Mouse (Mus musculus): ENCODE results near the gene Olfr160. TPM values are rescaled to one million over a fixed set of nuclear protein-coding genes. Genes with fewer than 3 reads are reported as not detected.

Gene Olfr160
- total RNA-seq (2021), result not detected
- long read RNA-seq, experiment 1, result 0 reads
- long read RNA-seq, experiment 2, result 0 reads

DNA sequence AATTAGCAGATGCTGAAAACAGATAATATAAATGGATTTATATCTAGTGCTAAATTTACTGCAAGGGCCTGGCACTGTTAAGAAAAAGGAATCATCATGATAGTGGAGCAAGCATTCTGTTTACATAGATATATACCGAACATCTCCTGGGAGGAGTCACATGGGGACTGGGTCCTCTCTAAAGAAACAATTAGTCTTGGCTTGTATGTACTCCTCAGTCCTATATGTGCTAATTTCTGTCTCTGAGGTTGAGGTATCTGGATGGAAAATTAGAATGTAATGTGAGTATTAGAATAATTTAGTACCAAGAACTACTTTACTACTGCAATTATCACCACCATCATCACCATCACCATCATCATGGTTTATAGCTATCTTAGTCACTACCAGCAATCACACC is at the start of gene Olfr160:
Gene Olfr160 (minus strand): TSS at position 101 of the 400 bp plus-strand sequence.
- no peak for DNase-seq
- intact Hi-C loops (cut with DNase I), result no loop called here

DNA sequence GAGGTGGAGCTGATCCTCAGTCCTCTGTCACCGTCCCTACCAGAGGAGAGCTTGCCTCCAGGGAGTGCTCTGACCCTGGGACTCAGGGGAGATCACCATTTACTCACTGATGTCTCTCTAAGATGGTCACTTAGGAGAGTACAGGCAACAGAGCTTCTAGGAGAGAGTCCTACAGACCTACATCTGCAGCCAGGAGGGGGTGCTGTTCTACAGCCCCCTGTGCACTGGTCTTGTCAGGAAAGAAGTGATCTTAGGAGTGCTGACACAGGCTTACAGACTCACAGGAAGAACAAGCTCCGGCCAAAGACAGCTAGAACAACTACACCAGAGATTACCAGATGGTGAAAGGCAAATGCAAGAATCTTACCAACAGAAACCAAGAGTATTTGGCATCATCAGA is 46.5 kb upstream of the Olfr160 start:
- DNase-seq, result no peak
- intact Hi-C loops (cut with DNase I), result no loop called here

DNA sequence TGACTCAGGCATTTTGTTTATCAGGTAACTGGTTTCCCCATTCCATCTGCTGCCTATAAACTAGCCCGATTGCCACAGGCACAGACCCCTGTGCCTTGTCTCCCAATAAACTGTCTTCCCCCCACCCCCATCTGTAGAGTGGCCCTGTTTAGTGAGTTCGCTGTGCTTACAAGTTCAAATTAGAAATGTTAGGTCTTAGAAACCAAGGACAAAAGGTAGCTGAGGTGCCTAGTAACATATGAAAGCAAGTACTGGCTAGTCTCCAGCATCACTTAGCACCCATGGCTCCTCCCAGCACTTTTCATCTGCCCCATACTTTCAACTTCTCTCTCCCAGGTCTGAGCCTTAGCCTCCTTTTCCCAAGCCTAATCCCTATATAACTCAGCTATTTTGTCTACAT is 45.7 kb upstream of the Olfr160 start:
- intact Hi-C loops (cut with DNase I), result no loop called here
- no peak for DNase-seq

DNA sequence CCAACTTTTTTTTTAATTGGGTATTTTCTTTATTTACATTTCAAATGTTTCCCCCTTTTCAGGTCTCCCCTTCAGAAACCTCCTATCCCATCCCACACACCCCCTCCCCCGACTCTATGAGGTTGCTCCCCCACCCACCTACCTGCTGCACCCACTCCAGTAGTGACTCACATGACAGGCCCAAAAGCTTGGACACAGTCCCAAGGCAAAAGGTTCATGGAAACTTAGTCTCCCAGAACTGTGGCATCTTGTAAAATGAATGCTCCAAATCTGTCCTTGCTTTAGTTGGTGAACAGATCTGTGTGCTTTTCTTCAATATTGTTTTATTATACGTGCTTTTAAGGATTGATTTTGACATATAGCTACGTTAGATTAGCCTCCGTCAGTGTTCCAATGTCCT is 36.0 kb upstream of the Olfr160 start:
- intact Hi-C loops (cut with DNase I), result no loop called here
- DNase-seq, result no peak

DNA sequence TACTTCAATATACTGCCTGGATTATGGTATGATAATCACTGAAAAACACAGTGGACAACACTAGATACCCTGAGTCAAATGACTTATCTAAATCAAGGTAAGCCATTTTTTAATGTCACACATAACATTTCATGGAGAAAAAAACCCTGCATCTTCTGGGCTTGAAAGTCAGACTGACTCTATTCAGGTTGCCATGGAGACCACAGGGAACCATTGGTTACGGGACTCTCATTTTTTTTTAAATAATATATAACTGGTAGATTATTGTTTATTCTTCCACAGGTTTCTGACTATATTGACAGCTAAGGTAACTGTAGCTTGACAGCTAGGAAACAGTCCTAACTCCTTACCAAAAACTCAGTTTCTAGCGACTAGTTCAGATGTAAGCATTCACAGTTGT is 35.4 kb upstream of the Olfr160 start:
- no peak for DNase-seq
- intact Hi-C loops (cut with DNase I), result no loop called here

DNA sequence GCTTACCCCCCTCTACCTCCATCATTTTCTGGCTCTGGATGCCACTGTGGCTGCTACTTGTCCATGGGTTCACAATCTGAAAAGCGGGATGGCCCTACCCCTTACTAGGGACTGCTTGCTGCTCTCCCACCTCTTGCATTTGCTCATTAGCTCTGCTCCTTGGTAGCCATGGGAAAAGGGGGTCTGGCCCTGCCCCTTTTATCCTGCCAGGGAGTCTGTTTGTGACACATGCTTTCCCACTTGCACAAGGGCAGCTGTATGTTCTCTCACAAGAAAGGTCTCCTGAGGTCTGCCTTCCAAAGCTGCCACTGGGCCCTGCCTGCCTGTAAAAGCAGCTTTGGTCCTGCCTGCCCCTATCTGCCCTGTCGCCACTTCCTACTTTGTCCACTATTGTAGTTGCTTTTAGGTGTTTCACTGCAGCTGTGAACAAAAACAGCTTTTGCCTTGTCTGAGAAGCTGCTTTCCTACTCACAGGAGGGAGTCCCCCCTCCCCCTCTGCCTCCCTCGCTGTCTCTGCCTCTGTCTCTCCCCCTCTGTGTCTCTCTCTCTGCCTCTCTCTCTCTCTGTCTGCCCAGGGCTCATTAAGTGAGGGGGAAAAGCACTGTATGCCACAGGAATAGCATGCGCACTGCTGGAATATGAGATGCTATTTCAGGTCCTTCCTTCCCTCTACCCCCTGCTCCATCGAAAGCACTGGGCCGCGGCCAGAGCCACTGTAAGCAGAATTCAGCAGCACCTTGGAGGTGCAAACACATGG is 34.4 kb upstream of the Olfr160 start:
- intact Hi-C loops (cut with DNase I), result no loop called here
- DNase-seq, result no peak

DNA sequence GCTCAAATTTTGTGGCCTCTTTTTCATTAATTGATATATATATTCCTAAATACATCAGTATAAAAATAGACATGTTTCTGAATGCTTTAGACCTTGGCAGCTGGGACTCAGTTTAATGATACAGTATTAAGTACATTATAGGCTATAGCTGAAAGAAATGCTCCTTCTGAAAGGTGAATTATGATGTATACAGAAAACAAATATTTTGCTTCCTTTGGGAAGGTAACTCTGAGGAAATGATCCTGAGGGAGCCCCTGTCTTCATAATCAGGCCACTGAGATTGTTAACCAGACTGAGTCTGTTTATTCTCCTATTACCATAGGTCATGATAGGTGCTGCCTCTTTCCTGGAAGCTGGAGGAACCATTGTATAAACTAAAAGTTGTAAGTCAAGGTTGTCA is 28.8 kb upstream of the Olfr160 start, which contains the start of gene Olfr874:
Gene Olfr874 (plus strand): TSS at position 301 of the 400 bp plus-strand sequence.
- intact Hi-C loops (cut with DNase I), result no loop called here
- no peak for DNase-seq

DNA sequence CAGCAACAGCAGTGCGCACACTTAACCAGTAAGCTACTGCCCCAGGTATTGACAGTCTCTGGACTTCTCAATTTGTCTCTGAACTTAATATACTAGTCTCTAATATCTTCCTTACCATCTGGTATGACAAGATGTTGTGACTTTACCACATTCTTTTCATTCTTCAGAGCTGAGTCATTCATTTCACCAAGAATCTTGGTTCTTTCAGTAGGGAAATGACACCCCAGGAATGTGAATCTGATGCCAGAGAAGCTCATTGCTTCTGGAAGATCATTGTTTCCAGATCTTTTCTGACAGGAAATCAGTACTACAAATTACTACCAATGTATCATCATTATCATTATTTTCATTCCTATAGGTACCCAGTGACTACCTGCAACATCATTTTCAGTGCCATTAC is 18.3 kb upstream of the Olfr160 start:
- no peak for DNase-seq
- intact Hi-C loops (cut with DNase I), result no loop called here

DNA sequence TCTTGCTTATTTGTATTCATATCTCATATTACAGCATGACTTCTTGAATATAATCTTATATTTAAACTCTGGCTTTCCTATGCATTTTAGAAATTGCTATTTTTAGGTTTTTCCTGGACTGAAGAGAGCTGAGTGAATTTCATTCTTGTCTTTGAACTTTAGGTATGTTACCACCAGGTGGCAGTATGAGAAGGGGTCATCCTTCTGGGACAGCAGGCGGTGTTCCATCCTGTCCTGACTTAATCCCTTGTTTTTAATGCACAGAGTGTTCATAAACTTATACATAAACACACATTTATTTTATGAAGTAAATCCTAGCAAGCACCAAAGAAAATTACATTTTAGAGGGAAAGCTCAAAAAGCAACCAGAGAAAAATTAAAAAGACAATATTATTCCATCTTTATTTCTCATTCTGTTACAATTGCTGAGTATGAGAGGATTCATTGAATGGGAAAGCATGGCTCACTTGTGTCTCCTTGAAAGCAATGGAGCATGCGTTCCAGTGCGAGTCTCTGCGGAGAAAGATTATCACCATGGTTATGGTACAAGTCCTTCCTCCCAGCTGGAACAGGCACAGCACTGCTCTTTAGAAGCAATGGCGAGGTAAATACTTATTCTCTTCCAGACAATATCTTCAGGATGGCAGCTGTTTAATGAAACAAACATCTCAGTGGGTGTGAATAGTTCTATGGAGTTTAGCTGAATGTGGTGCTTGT is 25.9 kb downstream of the Olfr160 start:
- intact Hi-C loops (cut with DNase I), result loop anchor here (1.0 kb wide), 1 partner anchor 242 kb away; no protein-coding TSS in a partner anchor
- peak in 1 of 2 experiments; percentile 32 for DNase-seq

DNA sequence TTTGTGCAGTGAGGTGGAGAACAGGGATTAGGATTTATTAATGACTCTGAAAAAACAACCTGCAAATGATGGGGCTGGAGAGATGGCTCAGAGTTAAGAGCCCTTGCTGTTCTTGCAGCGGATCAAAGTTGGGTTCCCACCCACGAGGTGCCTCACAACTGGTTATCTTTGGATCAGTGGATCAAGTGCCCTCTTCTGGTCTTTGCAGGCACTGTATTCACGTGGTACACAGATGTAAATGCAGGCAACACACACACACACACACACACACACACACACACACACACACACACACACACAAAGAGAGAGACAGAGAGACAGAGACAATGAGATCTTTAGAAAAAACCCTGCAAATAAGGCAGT is 28.1 kb downstream of the Olfr160 start:
- no peak for DNase-seq
- intact Hi-C loops (cut with DNase I), result no loop called here

DNA sequence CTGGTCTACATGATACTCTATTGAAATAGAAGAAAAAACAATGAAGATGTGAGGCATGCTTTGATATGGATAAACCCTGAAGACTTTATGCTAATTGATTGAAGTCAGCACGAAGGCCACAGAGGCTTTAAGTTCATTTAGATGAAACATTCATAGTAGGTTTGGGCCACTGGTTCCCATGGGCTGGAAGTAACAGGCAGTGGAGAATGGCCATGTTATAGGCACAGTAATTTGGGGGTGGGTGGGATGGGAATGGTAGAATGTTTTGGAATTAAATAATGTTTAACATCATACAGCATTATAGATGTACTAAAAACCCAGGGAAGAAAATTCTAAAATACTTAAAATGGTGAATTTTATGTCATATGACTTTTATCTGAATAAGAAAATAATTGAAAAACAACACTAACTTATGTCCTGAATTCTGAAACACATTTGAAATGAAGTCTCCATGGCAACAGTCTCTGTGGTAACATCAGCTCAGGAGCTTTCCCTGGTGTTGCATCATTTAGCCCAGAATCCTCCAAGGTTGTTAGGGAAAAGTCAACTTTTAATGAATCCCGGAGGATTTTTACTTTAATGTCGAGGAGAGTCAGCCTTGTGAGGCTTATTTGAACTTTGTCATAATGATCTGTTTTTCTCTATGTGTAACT is 28.6 kb downstream of the Olfr160 start:
- intact Hi-C loops (cut with DNase I), result no loop called here
- no peak for DNase-seq

DNA sequence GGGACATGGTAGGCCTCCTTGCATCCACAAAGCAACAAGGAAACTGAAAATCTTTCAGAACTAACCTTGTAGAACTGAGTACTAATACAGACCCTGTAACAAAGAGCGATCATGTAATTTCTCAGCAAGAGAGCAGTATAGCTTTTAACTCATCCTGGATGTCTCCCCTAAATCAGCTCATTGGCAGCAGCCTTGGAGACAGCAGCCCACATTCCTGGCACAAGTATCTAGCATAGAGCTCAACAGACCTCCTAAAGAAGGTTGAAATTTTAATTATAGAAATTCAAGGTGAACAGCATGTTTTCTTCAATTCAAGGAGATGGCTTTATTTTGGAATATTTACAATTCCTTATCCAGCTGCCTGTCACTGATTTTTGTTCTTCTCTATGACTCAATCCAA is 34.9 kb downstream of the Olfr160 start:
- intact Hi-C loops (cut with DNase I), result no loop called here
- no peak for DNase-seq

DNA sequence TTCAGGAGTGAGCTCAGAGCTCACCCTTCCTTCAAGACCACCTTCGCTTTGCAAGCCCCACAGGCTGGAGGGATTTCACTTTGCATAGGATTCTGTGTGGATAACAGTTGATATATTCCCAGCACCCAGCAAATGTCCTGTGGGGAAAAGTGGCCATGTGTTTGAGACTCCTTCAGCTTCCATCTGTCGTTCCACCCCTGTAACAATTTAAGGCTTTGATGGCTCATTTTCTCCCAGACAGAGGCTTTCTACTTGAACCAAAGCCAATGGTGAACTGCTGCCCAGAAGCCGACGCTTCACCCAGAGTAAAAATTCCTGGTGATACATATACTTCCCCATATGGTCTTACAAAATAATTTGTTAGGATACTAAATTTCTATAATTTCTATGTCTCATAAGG is 40.8 kb downstream of the Olfr160 start:
- intact Hi-C loops (cut with DNase I), result no loop called here
- DNase-seq, result no peak

DNA sequence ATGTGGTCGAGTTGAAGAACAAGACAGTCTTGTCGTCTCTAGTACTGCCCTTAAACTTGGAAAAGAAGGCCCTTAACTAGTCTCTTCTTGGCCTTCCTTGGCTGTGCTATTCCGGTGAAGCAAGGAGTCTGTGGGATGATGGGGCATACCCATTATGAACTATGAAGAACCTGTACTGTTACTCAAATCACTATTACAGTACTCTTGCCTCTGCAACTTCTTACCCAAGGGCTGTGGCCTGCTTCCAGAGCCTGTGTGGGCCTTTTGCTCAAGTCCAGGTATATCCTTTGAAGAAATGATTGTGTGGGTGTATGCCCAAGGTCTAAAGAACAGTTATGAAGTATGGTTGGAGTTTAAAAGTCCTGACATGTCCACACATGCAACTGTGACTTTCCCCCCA is 45.8 kb downstream of the Olfr160 start:
- intact Hi-C loops (cut with DNase I), result no loop called here
- DNase-seq, result no peak

DNA sequence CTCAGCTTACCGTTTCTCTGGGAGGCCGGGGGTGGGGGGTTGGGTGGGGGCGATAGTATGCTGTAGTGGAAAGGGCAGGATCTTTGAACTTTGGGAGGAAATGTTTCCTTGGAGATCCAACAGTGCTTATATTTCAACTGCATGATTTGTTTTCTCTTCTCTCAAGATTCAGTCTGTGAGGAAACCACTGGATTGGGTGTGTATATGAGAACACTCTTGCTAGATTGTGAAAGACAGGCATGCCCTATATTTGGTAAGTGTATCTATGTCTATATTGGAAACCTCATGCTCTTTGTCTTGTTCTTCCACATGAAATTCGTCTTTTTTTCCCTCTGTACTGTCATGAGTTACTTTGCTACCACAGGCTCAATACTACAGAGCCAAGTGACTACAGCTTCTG is 46.4 kb downstream of the Olfr160 start:
- intact Hi-C loops (cut with DNase I), result no loop called here
- DNase-seq, result no peak

DNA sequence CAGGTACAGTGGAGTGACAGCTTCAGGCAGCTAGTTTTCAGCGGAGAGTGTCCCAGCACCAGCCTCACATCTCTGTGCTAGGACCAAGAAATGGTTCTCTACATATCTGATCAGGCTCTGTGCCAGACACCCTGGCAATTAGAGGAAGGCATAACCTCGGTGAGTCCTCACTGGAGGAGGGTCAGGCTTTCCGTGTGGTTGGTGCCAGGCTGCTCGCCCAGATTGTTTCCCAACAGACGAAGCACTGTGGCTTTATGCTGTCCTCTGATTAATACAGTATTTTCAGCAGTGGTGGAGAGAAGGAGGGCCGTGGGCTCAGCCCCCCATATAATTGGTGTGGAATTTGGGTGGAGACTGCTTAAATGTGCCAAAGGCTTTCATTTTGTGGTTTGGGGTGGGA is 46.9 kb downstream of the Olfr160 start, which contains the start of gene Panx3:
Gene Panx3 (minus strand): TSS at position 121 of the 400 bp plus-strand sequence.
- no peak for DNase-seq
- intact Hi-C loops (cut with DNase I), result no loop called here

DNA sequence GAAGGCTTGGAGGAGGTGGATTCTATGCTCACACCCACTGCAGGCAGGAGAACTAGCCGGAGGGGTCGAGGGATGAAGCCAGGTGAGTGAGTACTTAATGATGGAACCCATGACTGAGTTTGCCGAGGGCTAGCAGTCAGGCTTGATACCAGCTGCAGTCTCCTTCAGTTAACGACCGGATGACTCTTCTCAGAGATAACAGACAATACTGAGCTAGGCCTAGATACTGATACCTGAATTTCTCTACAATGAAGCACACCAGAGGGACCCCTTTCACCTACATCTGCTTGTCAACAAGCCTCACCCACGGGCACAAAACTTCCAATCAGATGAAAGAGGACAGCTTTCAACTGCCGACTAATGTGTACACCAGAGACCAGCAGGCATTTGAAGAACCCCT is 50.0 kb downstream of the Olfr160 start:
- DNase-seq, result no peak
- intact Hi-C loops (cut with DNase I), result no loop called here

DNA sequence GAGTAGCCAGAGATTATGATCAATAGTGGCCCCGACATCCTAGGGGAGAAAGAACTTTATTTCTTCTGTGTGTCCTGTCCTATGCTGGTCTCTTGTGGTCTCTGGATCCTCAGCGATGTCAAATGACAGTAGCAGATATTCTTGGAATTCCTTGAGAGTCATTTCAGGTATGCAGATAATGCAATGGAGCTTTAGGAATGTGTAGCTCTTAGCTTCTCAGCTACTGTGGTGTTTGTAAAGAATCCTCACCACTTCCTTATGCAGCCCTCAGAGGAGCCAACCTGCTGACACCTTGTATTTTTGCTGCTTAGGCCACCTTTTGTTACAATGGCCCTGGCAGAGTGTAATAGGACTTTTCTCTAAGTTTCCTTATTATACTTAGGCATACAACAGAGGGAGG is 51.4 kb downstream of the Olfr160 start:
- no peak for DNase-seq
- intact Hi-C loops (cut with DNase I), result no loop called here

DNA sequence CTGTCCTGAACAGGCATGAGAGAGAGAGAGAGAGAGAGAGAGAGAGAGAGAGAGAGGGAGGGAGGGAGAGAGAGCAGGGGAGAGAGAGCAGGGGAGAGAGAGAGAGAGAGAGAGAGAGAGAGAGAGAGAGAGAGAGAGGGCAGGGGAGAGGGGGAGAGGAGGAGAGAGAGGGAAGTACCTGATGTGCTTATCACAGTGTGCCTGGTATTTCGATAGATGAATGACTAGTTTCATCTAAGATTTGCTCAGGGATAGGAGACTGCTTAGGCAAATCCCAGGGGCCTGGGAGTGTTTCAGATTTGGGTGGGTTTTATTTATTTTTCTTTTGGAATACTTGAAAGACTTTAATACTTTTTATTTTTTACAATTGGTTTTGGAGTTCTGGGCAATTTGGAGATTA is 52.8 kb downstream of the Olfr160 start:
- intact Hi-C loops (cut with DNase I), result no loop called here
- no peak for DNase-seq

DNA sequence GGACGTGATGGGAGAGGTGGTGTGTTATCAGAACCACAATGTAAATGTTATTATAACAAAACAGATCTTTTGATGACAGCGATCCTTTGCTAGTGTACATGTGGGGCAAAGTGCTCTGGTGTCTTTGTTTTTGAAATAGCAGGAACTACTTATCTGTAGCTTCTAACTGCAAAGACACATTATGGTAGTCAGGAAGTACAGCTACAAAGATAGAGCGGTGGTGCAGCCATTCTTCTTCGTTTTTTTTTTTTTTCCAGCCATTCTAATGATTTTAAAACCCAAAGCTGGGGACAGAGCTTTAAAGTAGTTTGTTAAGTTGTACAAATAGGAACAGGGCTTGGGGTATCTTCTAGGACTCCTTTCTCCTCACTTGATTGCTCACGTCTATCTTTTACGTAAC is 56.6 kb downstream of the Olfr160 start:
- intact Hi-C loops (cut with DNase I), result no loop called here
- DNase-seq, result no peak
